Mouse (Mus musculus): ENCODE measurements around the gene Slc25a51. TPM values are rescaled to one million over a fixed set of nuclear protein-coding genes. Genes with fewer than 3 reads are reported as not detected.
A peak's percentile ranks its signal among the peaks of the same experiment; 100 is the strongest.

The Slc25a51 gene
- polyA plus RNA-seq, 1 experiment from 2014 or later: 84.5 TPM

DNA sequence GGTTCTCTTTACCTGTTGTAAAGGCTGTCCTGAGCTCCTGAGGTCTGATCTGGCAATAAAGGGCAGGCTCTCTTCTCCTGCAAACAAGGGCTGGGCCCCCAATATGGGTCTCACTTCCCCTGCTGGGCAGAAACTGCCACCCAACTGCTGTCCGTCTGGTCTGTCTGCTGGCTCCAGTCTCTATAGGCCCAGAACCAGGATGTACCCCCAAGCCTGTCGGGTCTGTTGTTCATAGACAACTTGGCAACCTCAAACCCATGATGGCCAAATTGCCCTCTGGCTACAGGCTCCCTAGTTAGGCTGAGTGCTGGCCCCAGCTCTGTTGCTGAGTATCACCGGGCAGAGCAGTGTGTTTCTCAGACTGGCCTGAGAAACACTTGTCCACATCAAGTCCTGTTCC lies 23.2 kb upstream of the Slc25a51 start:
- Histone ChIP-seq H3K27ac (ENCODE audit: low read length) (peak overlapping the region; percentile 67), H3K9ac (replicated peaks; ENCODE audit: low read depth, low read length) (no peak overlapping the region), H3K4me1 (replicated peaks; ENCODE audit: control insufficient read depth, insufficient read depth, low read length) (peaks cover 65% of the 10 kb centered on the region), H3K27me3 (replicated peaks; ENCODE audit: control insufficient read depth, insufficient read depth, low read length) (no peaks in the 10 kb centered on the region), H3K36me3 (ENCODE audit: control insufficient read depth, insufficient read depth) (no peaks in the 10 kb centered on the region), H3K4me3 (replicated peaks; ENCODE audit: low read length) (no peak overlapping the region), H3K9me3 (ENCODE audit: control insufficient read depth, low read length) (no peaks in the 10 kb centered on the region), H3K4me2 (ENCODE audit: low read length) (no peak overlapping the region)
- peak; percentile 23; the same call in 1 of the 2 replicates for ATAC-seq
- WGBS: 70% methylated on average over 3 of the region's 3 CpGs

DNA sequence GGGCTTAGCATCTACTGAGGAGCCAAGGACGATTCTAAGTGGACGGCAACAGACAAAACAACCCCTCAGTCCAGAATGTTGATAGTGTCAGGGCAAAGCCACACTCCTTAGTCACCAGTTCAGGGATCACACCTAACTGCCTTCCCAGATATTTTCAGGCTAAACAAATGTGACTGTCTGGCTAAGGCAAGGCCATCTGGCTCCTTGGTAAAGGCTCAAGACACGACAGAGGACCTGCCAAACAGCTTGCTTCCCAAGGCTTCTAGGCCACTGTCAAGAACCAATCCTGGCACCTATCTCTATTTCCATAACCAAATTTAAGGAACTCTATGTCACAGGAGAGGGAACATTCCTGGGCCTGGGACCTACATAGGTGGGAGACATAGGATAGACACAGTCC lies 22.8 kb upstream of the Slc25a51 start:
- Histone ChIP-seq H3K27me3 (replicated peaks; ENCODE audit: control insufficient read depth, insufficient read depth, low read length) (no peaks in the 10 kb centered on the region), H3K9ac (replicated peaks; ENCODE audit: low read depth, low read length) (no peak overlapping the region), H3K9me3 (ENCODE audit: control insufficient read depth, low read length) (no peaks in the 10 kb centered on the region), H3K4me1 (replicated peaks; ENCODE audit: control insufficient read depth, insufficient read depth, low read length) (peaks cover 64% of the 10 kb centered on the region), H3K36me3 (ENCODE audit: control insufficient read depth, insufficient read depth) (no peaks in the 10 kb centered on the region), H3K4me3 (replicated peaks; ENCODE audit: low read length) (no peak overlapping the region), H3K27ac (ENCODE audit: low read length) (peak overlapping the region; percentile 67), H3K4me2 (ENCODE audit: low read length) (no peak overlapping the region)
- 73% methylated on average over 3 of the region's 3 CpGs for WGBS
- ATAC-seq: no peak

DNA sequence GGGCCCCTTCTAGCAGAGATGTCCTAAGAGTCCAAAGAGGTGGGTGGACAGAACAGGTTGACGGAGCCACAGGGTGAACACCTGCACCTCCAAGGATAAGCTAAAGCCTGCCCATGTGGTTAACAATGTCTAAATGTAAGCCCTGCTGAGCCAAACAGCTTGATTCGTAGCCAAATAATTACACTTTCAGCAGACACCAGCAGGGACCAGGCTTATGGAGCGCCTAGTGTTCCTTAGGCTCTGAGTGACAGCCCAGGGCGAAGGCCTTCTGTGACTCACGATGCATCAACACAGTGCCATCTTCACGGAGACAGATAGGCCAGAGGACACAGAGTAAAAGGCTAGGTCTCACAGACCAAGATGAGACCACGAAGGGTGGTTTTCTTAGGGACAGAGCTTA lies 20.9 kb upstream of the Slc25a51 start:
- ATAC-seq: no peak
- no peak overlapping the region for H3K4me2 ChIP-seq (ENCODE audit: low read length)
- no peak overlapping the region for H3K4me3 ChIP-seq (replicated peaks; ENCODE audit: low read length)
- H3K9ac ChIP-seq (replicated peaks; ENCODE audit: low read depth, low read length): no peak overlapping the region
- H3K36me3 ChIP-seq (ENCODE audit: control insufficient read depth, insufficient read depth): no peaks in the 10 kb centered on the region
- H3K27me3 ChIP-seq (replicated peaks; ENCODE audit: control insufficient read depth, insufficient read depth, low read length): no peaks in the 10 kb centered on the region
- WGBS: 41% methylated on average over 7 of the region's 7 CpGs
- H3K4me1 ChIP-seq (replicated peaks; ENCODE audit: control insufficient read depth, insufficient read depth, low read length): peaks cover 59% of the 10 kb centered on the region
- H3K27ac ChIP-seq (ENCODE audit: low read length): no peak overlapping the region
- no peaks in the 10 kb centered on the region for H3K9me3 ChIP-seq (ENCODE audit: control insufficient read depth, low read length)

DNA sequence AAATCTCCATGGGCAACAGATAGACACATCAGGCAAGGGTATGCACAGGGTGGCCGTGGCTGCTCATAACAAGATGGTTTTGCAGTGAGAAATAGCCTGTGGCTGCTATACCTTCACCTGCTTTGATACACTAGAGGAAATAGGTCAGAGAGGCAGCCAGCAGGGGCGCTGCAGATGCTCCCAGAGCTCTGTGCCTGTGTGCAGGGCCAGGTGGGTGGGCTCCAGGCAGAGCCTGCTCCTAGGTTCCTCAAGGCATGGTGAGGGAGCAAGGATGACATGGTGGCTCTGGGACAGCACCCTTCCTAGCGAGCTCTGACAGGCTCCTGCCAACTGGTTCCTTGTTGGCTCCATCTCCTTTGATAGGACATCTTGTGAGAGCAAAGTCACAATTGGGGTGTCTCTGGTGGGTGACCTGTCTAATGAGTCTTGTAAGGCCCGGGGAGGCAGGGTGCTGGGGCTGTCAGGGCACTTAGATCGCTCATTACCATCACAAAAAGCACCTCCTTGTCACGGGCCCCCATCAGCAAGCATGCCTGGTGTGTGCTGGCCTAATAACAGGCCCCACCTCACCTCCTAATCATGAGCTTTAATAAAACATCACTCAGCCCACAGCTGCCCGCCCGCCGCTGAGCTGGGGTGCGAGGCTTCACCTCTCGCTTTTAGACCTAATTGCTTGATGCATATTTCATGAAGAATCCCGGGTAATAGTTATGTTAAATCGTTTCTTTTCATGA lies 18.3 kb upstream of the Slc25a51 start:
- H3K4me3 ChIP-seq (replicated peaks; ENCODE audit: low read length): no peak overlapping the region
- 20% methylated on average over 13 of the region's 13 CpGs for WGBS
- no peaks in the 10 kb centered on the region for H3K36me3 ChIP-seq (ENCODE audit: control insufficient read depth, insufficient read depth)
- peaks cover 53% of the 10 kb centered on the region for H3K4me1 ChIP-seq (replicated peaks; ENCODE audit: control insufficient read depth, insufficient read depth, low read length)
- no peak overlapping the region for H3K4me2 ChIP-seq (ENCODE audit: low read length)
- no peaks in the 10 kb centered on the region for H3K27me3 ChIP-seq (replicated peaks; ENCODE audit: control insufficient read depth, insufficient read depth, low read length)
- peak; percentile 71 for ATAC-seq
- peak overlapping the region; percentile 49 for H3K27ac ChIP-seq (ENCODE audit: low read length)
- no peaks in the 10 kb centered on the region for H3K9me3 ChIP-seq (ENCODE audit: control insufficient read depth, low read length)
- H3K9ac ChIP-seq (replicated peaks; ENCODE audit: low read depth, low read length): no peak overlapping the region

DNA sequence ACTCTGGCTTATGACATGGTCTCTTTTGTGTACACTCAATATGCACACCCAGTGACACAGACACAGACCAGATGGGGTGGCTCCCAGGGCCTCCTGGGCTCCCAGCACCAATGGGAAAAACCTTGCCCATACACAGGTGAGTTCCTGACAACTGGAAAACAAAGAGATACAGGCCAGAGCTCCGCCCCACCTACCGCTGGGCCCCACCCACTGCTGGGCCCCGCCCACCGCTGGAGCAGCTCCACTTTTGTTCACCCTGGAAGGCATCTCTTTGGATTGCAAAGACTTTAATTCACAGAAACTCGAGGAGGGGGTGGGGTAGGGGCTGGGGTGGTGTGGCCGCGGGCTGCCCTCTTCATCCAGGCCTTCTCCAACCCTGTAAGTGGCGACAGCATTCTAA lies 14.8 kb upstream of the Slc25a51 start:
- H3K4me3 ChIP-seq (replicated peaks; ENCODE audit: low read length): no peak overlapping the region
- ATAC-seq: no peak
- H3K27me3 ChIP-seq (replicated peaks; ENCODE audit: control insufficient read depth, insufficient read depth, low read length): no peaks in the 10 kb centered on the region
- H3K36me3 ChIP-seq (ENCODE audit: control insufficient read depth, insufficient read depth): no peaks in the 10 kb centered on the region
- WGBS: 19% methylated on average over 8 of the region's 8 CpGs
- H3K27ac ChIP-seq (ENCODE audit: low read length): no peak overlapping the region
- H3K4me2 ChIP-seq (ENCODE audit: low read length): no peak overlapping the region
- no peaks in the 10 kb centered on the region for H3K9me3 ChIP-seq (ENCODE audit: control insufficient read depth, low read length)
- H3K4me1 ChIP-seq (replicated peaks; ENCODE audit: control insufficient read depth, insufficient read depth, low read length): peaks cover 59% of the 10 kb centered on the region
- no peak overlapping the region for H3K9ac ChIP-seq (replicated peaks; ENCODE audit: low read depth, low read length)

DNA sequence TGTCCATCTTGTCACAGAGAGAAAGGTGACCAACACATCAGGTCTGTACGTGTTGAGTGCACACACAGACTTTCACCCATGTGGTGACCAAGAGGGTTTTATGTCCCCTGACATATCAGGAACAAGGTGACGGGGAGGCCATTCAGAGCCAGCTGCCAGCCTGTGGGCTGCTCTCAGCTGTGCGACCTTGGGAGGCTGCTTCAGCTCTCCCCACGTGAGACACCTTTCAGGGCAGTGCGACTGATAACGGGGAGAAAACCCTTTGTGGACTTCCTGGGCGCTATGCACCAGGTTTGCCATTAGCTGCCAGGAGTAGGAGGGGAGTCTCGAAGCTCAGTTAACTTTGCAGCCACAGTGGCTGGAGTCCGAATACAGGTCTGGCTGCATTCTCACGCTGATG lies 14.1 kb upstream of the Slc25a51 start:
- Histone ChIP-seq H3K4me1 (replicated peaks; ENCODE audit: control insufficient read depth, insufficient read depth, low read length) (peaks cover 52% of the 10 kb centered on the region), H3K4me3 (replicated peaks; ENCODE audit: low read length) (no peak overlapping the region), H3K4me2 (ENCODE audit: low read length) (no peak overlapping the region), H3K27me3 (replicated peaks; ENCODE audit: control insufficient read depth, insufficient read depth, low read length) (no peaks in the 10 kb centered on the region), H3K9ac (replicated peaks; ENCODE audit: low read depth, low read length) (no peak overlapping the region), H3K36me3 (ENCODE audit: control insufficient read depth, insufficient read depth) (no peaks in the 10 kb centered on the region), H3K9me3 (ENCODE audit: control insufficient read depth, low read length) (no peaks in the 10 kb centered on the region), H3K27ac (ENCODE audit: low read length) (no peak overlapping the region)
- 83% methylated on average over 10 of the region's 10 CpGs for WGBS
- ATAC-seq: no peak

DNA sequence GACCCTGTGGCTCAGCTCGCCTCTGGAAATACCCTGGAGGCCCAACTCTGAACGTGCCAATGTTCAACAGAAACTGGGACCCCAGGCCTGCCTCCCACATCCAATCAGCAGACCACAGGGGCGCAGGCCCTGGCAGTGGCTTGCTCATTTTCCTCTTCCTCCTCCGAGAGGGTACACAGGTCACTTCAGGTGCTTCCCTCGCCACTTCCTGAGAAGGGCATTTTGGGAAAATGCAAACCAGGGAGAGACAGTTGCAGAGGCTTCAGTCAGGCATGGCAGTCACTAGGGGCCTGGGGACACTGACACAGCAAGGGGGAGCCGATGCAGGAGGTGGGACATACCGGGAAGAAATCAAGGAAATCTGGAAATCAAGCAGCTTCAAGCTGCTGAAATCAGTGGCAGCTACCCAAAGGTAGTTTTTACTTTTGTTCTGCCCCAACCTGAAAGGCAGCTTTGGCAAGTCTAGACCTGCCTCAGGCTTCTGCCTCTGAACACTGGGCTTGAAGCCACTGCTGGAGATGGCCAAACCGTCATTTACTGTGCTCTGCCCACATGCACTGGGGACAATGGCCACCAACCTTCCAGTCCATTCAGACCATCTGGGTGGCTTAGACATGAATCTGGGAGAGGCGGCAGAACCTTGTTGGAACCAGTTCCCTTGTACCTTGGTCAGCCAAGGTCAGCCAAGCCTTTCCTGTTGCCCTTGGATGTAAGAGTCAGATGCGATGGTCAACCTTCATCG lies 13.1 kb upstream of the Slc25a51 start:
- peak overlapping the region; percentile 66 for H3K27ac ChIP-seq (ENCODE audit: low read length)
- 59% methylated on average over 11 of the region's 11 CpGs for WGBS
- peaks cover 43% of the 10 kb centered on the region for H3K4me1 ChIP-seq (replicated peaks; ENCODE audit: control insufficient read depth, insufficient read depth, low read length)
- no peak overlapping the region for H3K4me2 ChIP-seq (ENCODE audit: low read length)
- H3K9ac ChIP-seq (replicated peaks; ENCODE audit: low read depth, low read length): peak overlapping the region; percentile 15; the same call in 1 of the 2 replicates
- no peaks in the 10 kb centered on the region for H3K9me3 ChIP-seq (ENCODE audit: control insufficient read depth, low read length)
- no peak for ATAC-seq
- no peaks in the 10 kb centered on the region for H3K36me3 ChIP-seq (ENCODE audit: control insufficient read depth, insufficient read depth)
- no peaks in the 10 kb centered on the region for H3K27me3 ChIP-seq (replicated peaks; ENCODE audit: control insufficient read depth, insufficient read depth, low read length)
- no peak overlapping the region for H3K4me3 ChIP-seq (replicated peaks; ENCODE audit: low read length)

DNA sequence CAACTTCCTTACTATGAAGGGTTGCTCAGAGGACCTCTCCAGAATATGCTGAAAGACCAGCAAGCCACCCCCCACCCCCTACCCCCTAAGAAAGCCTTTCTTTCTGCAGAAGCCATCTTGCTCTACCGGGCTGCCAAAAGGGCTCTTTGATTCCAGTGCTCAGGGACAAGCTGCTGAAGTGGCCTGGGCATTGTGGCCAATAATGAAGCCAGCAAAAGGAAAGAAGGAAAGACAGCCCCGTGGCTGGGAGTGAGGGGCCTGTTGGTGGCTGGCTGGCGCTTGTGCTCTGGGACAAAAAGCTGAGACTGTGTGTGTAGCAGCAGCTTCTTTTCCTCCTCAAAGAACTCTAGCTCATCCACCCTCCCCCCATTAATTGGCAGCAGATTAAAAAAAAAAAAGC lies 12.2 kb upstream of the Slc25a51 start:
- Histone ChIP-seq H3K27me3 (replicated peaks; ENCODE audit: control insufficient read depth, insufficient read depth, low read length) (no peaks in the 10 kb centered on the region), H3K27ac (ENCODE audit: low read length) (peak overlapping the region; percentile 66), H3K9me3 (ENCODE audit: control insufficient read depth, low read length) (no peaks in the 10 kb centered on the region), H3K9ac (replicated peaks; ENCODE audit: low read depth, low read length) (peak overlapping the region; percentile 2), H3K36me3 (ENCODE audit: control insufficient read depth, insufficient read depth) (no peaks in the 10 kb centered on the region), H3K4me3 (replicated peaks; ENCODE audit: low read length) (no peak overlapping the region), H3K4me1 (replicated peaks; ENCODE audit: control insufficient read depth, insufficient read depth, low read length) (peaks cover 39% of the 10 kb centered on the region), H3K4me2 (ENCODE audit: low read length) (no peak overlapping the region)
- no peak for ATAC-seq
- WGBS: 11% methylated on average over 3 of the region's 3 CpGs

DNA sequence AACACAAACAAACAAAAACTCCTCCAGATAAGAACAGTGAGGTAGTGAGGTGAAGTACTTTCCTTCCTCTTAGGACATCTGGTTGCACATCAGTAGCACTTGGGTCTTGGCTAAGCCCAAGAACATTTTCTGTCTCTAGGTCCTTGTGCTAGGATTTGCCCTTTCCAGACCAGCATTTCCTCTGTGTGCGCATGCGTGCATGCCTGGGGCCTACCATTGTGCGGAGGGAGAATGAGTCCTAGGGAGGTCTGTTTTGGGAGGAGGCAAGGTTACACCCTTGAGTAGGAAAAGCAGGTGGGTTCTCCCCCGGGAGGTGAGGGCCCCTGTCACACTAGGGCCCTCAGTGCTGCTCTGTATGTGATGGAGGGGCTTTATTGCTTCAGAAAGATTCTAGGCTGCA lies 10.5 kb upstream of the Slc25a51 start:
- no peak overlapping the region for H3K4me3 ChIP-seq (replicated peaks; ENCODE audit: low read length)
- no peaks in the 10 kb centered on the region for H3K36me3 ChIP-seq (ENCODE audit: control insufficient read depth, insufficient read depth)
- WGBS: 86% methylated on average over 4 of the region's 4 CpGs
- no peaks in the 10 kb centered on the region for H3K9me3 ChIP-seq (ENCODE audit: control insufficient read depth, low read length)
- no peak overlapping the region for H3K4me2 ChIP-seq (ENCODE audit: low read length)
- no peak overlapping the region for H3K27ac ChIP-seq (ENCODE audit: low read length)
- no peaks in the 10 kb centered on the region for H3K27me3 ChIP-seq (replicated peaks; ENCODE audit: control insufficient read depth, insufficient read depth, low read length)
- no peak for ATAC-seq
- H3K4me1 ChIP-seq (replicated peaks; ENCODE audit: control insufficient read depth, insufficient read depth, low read length): peaks cover 36% of the 10 kb centered on the region
- no peak overlapping the region for H3K9ac ChIP-seq (replicated peaks; ENCODE audit: low read depth, low read length)
